Mouse (Mus musculus) hindbrain, embryonic 15.5 days (tissue): ENCODE results near the gene Otogl. TPM values are rescaled to one million over a fixed set of nuclear protein-coding genes. Genes with fewer than 3 reads are reported as not detected.

ENCODE experiments used
- ATAC-seq: fragments of 200-750 bp; cut with Nextera tagmentation; 2 replicates; pipeline ENCODE4 v1.8.0; 2017; ENCODE audit warnings: low read depth, moderate number of reproducible peaks, moderate TSS enrichment; ENCODE audit not compliant: low FRiP score
- H3K27ac ChIP-seq: fragments of 300-500 bp; sonication (generic); replicated peaks from 2 replicates; pipeline ENCODE4 v1.5.1; 2015; ENCODE audit warnings: mild to moderate bottlenecking, inconsistent platforms
- H3K27me3 ChIP-seq: fragments of 300-500 bp; sonication (generic); 2 replicates; pipeline ENCODE4 v1.6.1; 2015; ENCODE audit warnings: control low read depth, inconsistent platforms
- H3K36me3 ChIP-seq: fragments of 300-500 bp; sonication (generic); 2 replicates; pipeline ENCODE4 v1.6.1; 2015; ENCODE audit warnings: control low read depth, inconsistent platforms
- H3K4me1 ChIP-seq: fragments of 300-500 bp; sonication (generic); replicated peaks from 2 replicates; pipeline ENCODE4 v1.6.1; 2015; ENCODE audit warnings: control low read depth, inconsistent platforms
- H3K4me2 ChIP-seq: fragments of 300-500 bp; sonication (generic); 2 replicates; pipeline ENCODE4 v1.6.1; 2015; ENCODE audit warnings: moderate library complexity, mild to moderate bottlenecking, inconsistent platforms
- H3K4me3 ChIP-seq: fragments of 300-500 bp; sonication (generic); 2 replicates; pipeline ENCODE4 v1.5.1; 2015; ENCODE audit warnings: mild to moderate bottlenecking, inconsistent platforms
- H3K9ac ChIP-seq: fragments of 300-500 bp; sonication (generic); 2 replicates; pipeline ENCODE4 v1.6.1; 2015; ENCODE audit warnings: inconsistent platforms
- H3K9me3 ChIP-seq: fragments of 300-500 bp; sonication (generic); 2 replicates; pipeline ENCODE4 v1.6.1; 2016; ENCODE audit warnings: control low read depth, inconsistent platforms
- WGBS: fragments of 180-500 bp; shearing (Covaris S2); methylation state at CpG from one replicate; pipeline ENCODE4 v1.1.7; 2015; 5-methylcytosine and 5-hydroxymethylcytosine counted together
- polyA plus RNA-seq: library from polyadenylated mRNA; unstranded; fragments of >200 nt; fragmentation: Nextera tagmentation; extraction: Ambion mirVana; gene quantifications from 2 replicates; pipeline ENCODE4 v1.2.1, GENCODE M21; 2015

The Otogl gene
- polyA plus RNA-seq, 1 experiment from 2014 or later = 0.04 TPM

GRCm38 (mm10) chr10:107779548-107779947 is 132.4 kb downstream of the Otogl start:
- no peaks in the 10 kb centered on the region for H3K9me3 ChIP-seq
- no peak for ATAC-seq
- H3K4me1 ChIP-seq = no peaks in the 10 kb centered on the region
- H3K36me3 ChIP-seq = no peaks in the 10 kb centered on the region
- no peak overlapping the region for H3K4me3 ChIP-seq
- no peaks in the 10 kb centered on the region for H3K27me3 ChIP-seq
- no peak overlapping the region for H3K27ac ChIP-seq
- no peak overlapping the region for H3K4me2 ChIP-seq
- H3K9ac ChIP-seq = no peak overlapping the region
- WGBS = 74% methylated on average over 2 of the region's 2 CpGs

DNA sequence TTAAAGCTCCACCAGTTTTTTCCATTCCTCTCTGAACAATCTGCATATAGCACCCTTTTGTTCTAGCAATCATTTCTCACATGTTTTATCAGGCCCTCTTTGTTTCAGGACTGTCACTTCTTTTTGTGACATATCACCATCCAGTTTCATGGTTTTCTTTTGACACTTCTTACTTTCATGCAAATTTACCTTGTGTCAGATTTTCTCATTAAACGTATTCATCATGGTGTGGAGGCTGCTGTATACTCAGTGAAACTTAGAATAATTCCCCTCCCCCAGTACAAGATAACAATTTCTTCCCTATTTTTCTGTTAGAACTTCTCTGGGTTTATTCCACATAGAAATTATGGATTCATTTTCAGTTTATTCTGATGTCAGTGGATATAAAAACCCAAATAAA is 152.3 kb downstream of the Otogl start:
- WGBS = 47% methylated on average over 1 of the region's 1 CpGs
- Histone ChIP-seq H3K4me3 (no peak overlapping the region), H3K9ac (no peak overlapping the region), H3K4me1 (no peaks in the 10 kb centered on the region), H3K36me3 (no peaks in the 10 kb centered on the region), H3K27ac (no peak overlapping the region), H3K9me3 (no peaks in the 10 kb centered on the region), H3K4me2 (no peak overlapping the region), H3K27me3 (no peaks in the 10 kb centered on the region)
- ATAC-seq = no peak

GRCm38 (mm10) chr10:107753471-107753870 is 158.5 kb downstream of the Otogl start:
- no peak overlapping the region for H3K4me3 ChIP-seq
- ATAC-seq = no peak
- H3K9ac ChIP-seq = no peak overlapping the region
- H3K27ac ChIP-seq = no peak overlapping the region
- 96% methylated on average over 3 of the region's 3 CpGs for WGBS
- no peaks in the 10 kb centered on the region for H3K27me3 ChIP-seq
- no peaks in the 10 kb centered on the region for H3K9me3 ChIP-seq
- H3K4me1 ChIP-seq = 0 out of 2 replicates have a peak, but pooled peaks cover 3% of the 10 kb centered on the region
- no peaks in the 10 kb centered on the region for H3K36me3 ChIP-seq
- H3K4me2 ChIP-seq = no peak overlapping the region

- H3K27me3 ChIP-seq = no peaks in the 10 kb centered on the region
- H3K9ac ChIP-seq = no peak overlapping the region
- peak overlapping the region; percentile 38 for H3K4me2 ChIP-seq
- peak overlapping the region; percentile 13; the same call in 1 of the 2 replicates for H3K4me3 ChIP-seq
- H3K4me1 ChIP-seq = 0 out of 2 replicates have a peak, but pooled peaks cover 3% of the 10 kb centered on the region
- WGBS = 21% methylated on average over 15 of the region's 15 CpGs
- H3K36me3 ChIP-seq = no peaks in the 10 kb centered on the region
- H3K27ac ChIP-seq = no peak overlapping the region
- H3K9me3 ChIP-seq = no peaks in the 10 kb centered on the region
- peak; percentile 76 for ATAC-seq
Observed at GRCm38 (mm10) chr10:107752351-107753143, 159.4 kb downstream of the Otogl start.

DNA sequence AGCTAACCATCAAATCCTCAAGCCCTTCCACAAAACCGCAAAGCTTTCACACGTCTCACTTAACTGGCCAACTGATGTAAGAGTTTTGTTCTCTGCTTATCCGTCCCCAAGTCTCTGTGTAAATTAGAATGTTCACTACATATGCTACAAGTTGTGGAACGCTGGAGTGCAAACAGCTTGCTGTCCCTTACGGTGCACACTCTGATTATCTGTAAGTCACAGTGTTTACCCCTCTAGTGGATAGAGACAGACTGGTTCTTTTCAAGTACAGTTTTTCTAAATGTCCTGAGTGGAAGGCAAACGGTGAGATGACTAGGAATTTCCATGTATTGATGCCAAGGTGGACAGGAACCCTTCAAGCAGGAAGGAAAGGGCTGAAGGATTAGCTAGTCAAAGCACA is 160.0 kb downstream of the Otogl start:
- H3K4me1 ChIP-seq = 0 out of 2 replicates have a peak, but pooled peaks cover 3% of the 10 kb centered on the region
- peak overlapping the region; percentile 38 for H3K4me2 ChIP-seq
- WGBS = 32% methylated on average over 6 of the region's 6 CpGs
- no peaks in the 10 kb centered on the region for H3K9me3 ChIP-seq
- H3K4me3 ChIP-seq = 0 out of 2 replicates have a peak overlapping the region, but pooled peaks have one; percentile 13
- H3K27me3 ChIP-seq = no peaks in the 10 kb centered on the region
- H3K36me3 ChIP-seq = no peaks in the 10 kb centered on the region
- H3K27ac ChIP-seq = no peak overlapping the region
- peak; percentile 63; the same call in 1 of the 2 replicates for ATAC-seq
- H3K9ac ChIP-seq = no peak overlapping the region

GRCm38 (mm10) chr10:107747566-107747965 is 164.4 kb downstream of the Otogl start:
- Histone ChIP-seq H3K27me3 (no peaks in the 10 kb centered on the region), H3K4me3 (no peak overlapping the region), H3K9ac (no peak overlapping the region), H3K4me1 (0 out of 2 replicates have a peak, but pooled peaks cover 4% of the 10 kb centered on the region), H3K9me3 (no peaks in the 10 kb centered on the region), H3K4me2 (no peak overlapping the region), H3K27ac (no peak overlapping the region), H3K36me3 (no peaks in the 10 kb centered on the region)
- WGBS = 16% methylated on average over 5 of the region's 5 CpGs
- ATAC-seq = no peak

DNA sequence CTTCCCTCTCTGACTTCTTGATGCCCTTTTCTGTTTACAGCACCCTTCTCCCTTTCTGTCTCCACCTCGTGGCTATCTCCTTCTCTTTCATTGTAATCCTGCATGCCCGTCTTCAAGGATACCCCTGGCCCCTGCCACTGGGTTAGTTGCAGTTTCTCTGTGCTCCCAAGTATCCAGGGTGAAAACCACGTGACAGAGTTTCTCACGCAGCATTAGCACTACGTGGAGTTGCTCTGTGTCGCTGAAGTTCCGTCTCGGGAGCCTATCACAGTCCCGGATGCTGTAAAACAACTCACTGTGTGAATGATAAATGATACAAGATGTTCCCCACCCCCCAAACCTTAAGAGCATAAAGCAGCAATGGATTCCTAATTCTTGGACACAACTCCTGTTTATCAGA is 165.2 kb downstream of the Otogl start:
- 0 out of 2 replicates have a peak, but pooled peaks cover 3% of the 10 kb centered on the region for H3K4me1 ChIP-seq
- ATAC-seq = peak; percentile 45; the same call in 1 of the 2 replicates
- no peak overlapping the region for H3K9ac ChIP-seq
- no peaks in the 10 kb centered on the region for H3K36me3 ChIP-seq
- H3K27ac ChIP-seq = no peak overlapping the region
- 21% methylated on average over 9 of the region's 9 CpGs for WGBS
- no peaks in the 10 kb centered on the region for H3K9me3 ChIP-seq
- H3K4me3 ChIP-seq = no peak overlapping the region
- peak overlapping the region; percentile 24; the same call in 1 of the 2 replicates for H3K4me2 ChIP-seq
- H3K27me3 ChIP-seq = no peaks in the 10 kb centered on the region

DNA sequence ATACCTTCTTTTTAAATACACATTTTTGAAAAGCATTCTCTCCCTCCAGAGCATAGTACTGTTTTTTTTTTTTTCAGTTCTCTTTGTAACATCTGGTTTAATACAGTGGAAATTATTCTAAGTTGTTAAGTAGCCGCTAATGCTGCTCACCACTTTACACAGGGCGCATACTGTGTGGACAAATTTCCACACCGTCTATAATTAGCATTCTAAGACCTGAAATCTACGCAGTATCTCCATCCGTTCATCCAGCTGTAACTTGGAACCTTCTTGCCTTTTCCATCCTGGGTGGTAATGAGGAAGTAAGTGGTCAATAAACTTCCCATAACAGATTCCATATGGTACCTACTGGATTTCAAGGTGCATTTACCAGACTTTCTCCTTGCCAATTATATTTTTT is 172.1 kb downstream of the Otogl start:
- no peak overlapping the region for H3K9ac ChIP-seq
- ATAC-seq = no peak
- H3K27ac ChIP-seq = no peak overlapping the region
- no peak overlapping the region for H3K4me2 ChIP-seq
- WGBS = 81% methylated on average over 5 of the region's 5 CpGs
- no peaks in the 10 kb centered on the region for H3K4me1 ChIP-seq
- H3K4me3 ChIP-seq = no peak overlapping the region
- H3K36me3 ChIP-seq = no peaks in the 10 kb centered on the region
- no peaks in the 10 kb centered on the region for H3K27me3 ChIP-seq
- H3K9me3 ChIP-seq = no peaks in the 10 kb centered on the region

GRCm38 (mm10) chr10:107737743-107738142 is 174.2 kb downstream of the Otogl start:
- no peaks in the 10 kb centered on the region for H3K9me3 ChIP-seq

DNA sequence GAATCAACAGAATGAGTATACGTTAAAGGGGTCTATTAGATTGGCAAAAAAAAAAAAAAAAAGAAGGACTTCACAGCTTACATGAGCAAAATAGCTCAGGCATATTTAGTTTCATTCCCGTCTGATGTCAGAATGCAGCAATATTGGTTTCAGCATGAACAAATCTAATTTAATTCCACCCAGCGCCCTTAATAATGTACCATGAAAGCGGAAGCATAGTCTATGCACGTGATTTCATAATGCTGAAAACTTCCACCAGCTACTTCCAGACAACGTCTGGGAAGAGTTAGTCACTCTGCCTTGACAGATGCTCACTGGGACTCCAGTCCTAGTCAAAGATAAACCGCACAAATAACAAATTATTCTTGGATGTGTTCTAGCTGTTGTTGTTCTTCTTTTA is 176.5 kb downstream of the Otogl start:
- 64% methylated on average over 7 of the region's 7 CpGs for WGBS
- no peaks in the 10 kb centered on the region for H3K27me3 ChIP-seq
- no peak for ATAC-seq

More at GRCm38 (mm10) chr10:107737743-107738142, 174.2 kb downstream of the Otogl start:
- Histone ChIP-seq H3K9ac (no peak overlapping the region), H3K4me3 (no peak overlapping the region), H3K36me3 (no peaks in the 10 kb centered on the region), H3K4me1 (no peaks in the 10 kb centered on the region), H3K27ac (no peak overlapping the region), H3K27me3 (no peaks in the 10 kb centered on the region), H3K4me2 (no peak overlapping the region)
- ATAC-seq = no peak
- WGBS = 90% methylated on average over 6 of the region's 6 CpGs

DNA sequence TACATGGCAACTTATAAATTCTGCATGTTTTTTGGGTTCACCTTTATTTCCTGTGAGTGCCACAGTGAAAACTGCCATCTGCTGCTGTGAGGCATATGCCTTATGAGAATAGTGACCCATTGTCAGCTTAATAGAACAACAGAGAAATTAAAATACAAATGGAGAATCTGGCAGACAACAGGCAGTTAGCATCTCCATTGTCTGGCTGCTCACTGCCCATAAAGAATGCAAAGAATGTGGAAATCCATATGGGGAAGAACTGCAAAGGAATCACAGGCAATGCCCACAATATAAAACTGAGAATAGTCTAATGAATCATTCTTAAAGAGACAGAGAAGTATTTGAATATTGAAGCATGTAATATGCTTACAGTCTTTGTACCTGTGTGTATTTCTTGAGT is 177.6 kb downstream of the Otogl start:
- Histone ChIP-seq H3K36me3 (no peaks in the 10 kb centered on the region), H3K4me2 (no peak overlapping the region), H3K9ac (no peak overlapping the region), H3K4me3 (no peak overlapping the region), H3K4me1 (no peaks in the 10 kb centered on the region), H3K27me3 (no peaks in the 10 kb centered on the region), H3K27ac (no peak overlapping the region), H3K9me3 (no peaks in the 10 kb centered on the region)
- no peak for ATAC-seq

More for the DNA sequence above, 176.5 kb downstream of the Otogl start:
- Histone ChIP-seq H3K36me3 (no peaks in the 10 kb centered on the region), H3K4me1 (no peaks in the 10 kb centered on the region), H3K9me3 (no peaks in the 10 kb centered on the region), H3K4me3 (no peak overlapping the region), H3K4me2 (no peak overlapping the region), H3K27ac (no peak overlapping the region), H3K9ac (no peak overlapping the region)

DNA sequence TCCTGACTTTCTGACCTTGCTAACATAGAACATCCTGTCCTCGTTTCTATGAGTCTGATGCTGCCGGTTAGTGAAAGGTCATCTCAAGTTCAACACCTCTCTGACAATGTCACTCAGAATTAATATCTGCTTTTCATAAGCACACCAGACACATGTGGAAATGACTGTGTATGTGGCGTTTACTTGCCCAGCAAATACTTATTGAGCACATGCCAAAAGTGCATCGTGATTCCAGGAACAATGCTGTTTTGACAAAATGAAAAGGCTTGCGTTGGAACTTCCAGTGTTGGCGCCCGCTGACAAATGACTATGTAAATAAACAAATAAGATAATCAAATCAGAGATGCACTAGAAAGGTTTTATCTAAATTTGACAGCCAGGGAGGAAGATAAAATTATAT is 186.3 kb downstream of the Otogl start:
- H3K9me3 ChIP-seq = no peaks in the 10 kb centered on the region
- H3K36me3 ChIP-seq = no peaks in the 10 kb centered on the region
- H3K27ac ChIP-seq = no peak overlapping the region
- no peak overlapping the region for H3K9ac ChIP-seq
- no peak for ATAC-seq
- H3K27me3 ChIP-seq = no peaks in the 10 kb centered on the region
- no peaks in the 10 kb centered on the region for H3K4me1 ChIP-seq
- 58% methylated on average over 7 of the region's 7 CpGs for WGBS
- H3K4me3 ChIP-seq = no peak overlapping the region
- H3K4me2 ChIP-seq = no peak overlapping the region
